Mouse (Mus musculus) megakaryocyte, embryonic 14.5 days (primary cell): ENCODE data around the gene Tmod3.

Experiments
- FLI1 ChIP-seq: IDR thresholded peaks from 2 replicates; pipeline ENCODE4 v1.6.1; 2012; ENCODE audit warnings: low read length, inconsistent platforms, mixed read lengths
- GATA1 ChIP-seq: IDR thresholded peaks from 3 replicates; pipeline ENCODE4 v1.6.1; 2012; ENCODE audit warnings: mixed read lengths, low read length, inconsistent platforms, borderline replicate concordance

DNA sequence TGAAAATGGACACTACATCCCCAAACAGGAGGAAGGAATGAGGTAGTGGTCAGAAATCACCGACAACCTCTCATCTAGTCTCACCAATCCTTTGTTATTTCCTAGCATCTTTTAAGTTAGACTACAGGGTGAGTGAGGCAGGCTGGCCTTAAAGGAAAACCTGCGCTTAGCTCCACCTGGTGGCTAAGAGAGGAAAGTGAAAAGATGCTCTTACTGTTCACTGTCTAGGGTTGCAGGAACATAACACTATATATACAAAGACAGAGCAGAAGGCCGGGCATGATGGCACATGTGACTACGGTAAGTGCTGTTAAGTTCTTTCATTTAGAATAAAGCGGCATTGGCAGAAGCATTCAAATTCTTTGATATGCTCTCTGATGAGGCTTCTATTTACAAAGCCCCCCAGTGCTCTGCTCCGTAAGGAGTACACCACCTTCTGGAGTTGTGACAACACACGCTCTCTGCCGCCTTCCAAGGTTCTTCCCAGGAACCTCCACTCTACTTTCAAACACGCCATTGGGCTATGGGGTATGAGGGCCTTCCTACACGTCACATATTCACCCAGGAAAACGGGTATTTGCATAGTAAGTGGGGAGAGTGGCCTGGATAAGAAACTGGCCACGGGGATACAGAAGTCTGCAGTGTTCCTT is 43.9 kb downstream of the Tmod3 start:
- no peak for TF ChIP-seq GATA1
- no peak for TF ChIP-seq FLI1
